Mouse (Mus musculus) induced T-regulatory cell, adult 2 months (primary cell): ENCODE data around the gene Aspm.

Source experiments
- DNase-seq: peaks from one replicate; pipeline ENCODE4 v3.0.0-alpha.2; 2012; ENCODE audit warnings: low read depth

Gene Aspm

GRCm38 (mm10) chr1:139501258-139501752, 46.7 kb downstream of the Aspm start, which contains the start of gene F13b:
F13b (plus strand) TSS chr1:139501702.
- DNase-seq = no peak

- DNase-seq = no peak
Observed at GRCm38 (mm10) chr1:139514556-139514955, 60.0 kb downstream of the Aspm start.
